Mouse (Mus musculus): ENCODE measurements around the gene Gpr87. TPM values are rescaled to one million over a fixed set of nuclear protein-coding genes. Genes with fewer than 3 reads are reported as not detected.

Gene Gpr87
- polyA plus RNA-seq, 1 experiment from 2014 or later, result 39.1 TPM

- no peaks in the 10 kb centered on the region for H3K36me3 ChIP-seq
- H3K4me2 ChIP-seq, result no peak overlapping the region
- H3K4me1 ChIP-seq, result peaks cover 5% of the 10 kb centered on the region
- no peaks in the 10 kb centered on the region for H3K27me3 ChIP-seq
- no peak for ATAC-seq (ENCODE audit: insufficient number of reproducible peaks, low FRiP score, low TSS enrichment, low read depth)
- WGBS, result 76% methylated on average over 8 of the region's 8 CpGs
- no peak overlapping the region for H3K9ac ChIP-seq
- no peak overlapping the region for H3K27ac ChIP-seq
- no peak overlapping the region for H3K4me3 ChIP-seq
- H3K9me3 ChIP-seq, result no peaks in the 10 kb centered on the region
Observed at GRCm38 (mm10) chr3:59210089-59210488, 15.2 kb upstream of the Gpr87 start.

GRCm38 (mm10) chr3:59208650-59209548, 14.0 kb upstream of the Gpr87 start:
- no peaks in the 10 kb centered on the region for H3K36me3 ChIP-seq
- H3K27me3 ChIP-seq, result no peaks in the 10 kb centered on the region
- H3K4me2 ChIP-seq, result no peak overlapping the region
- H3K27ac ChIP-seq, result 0 out of 2 replicates have a peak overlapping the region, but pooled peaks have one; percentile 18
- H3K4me1 ChIP-seq, result peaks cover 5% of the 10 kb centered on the region
- ATAC-seq (ENCODE audit: insufficient number of reproducible peaks, low FRiP score, low TSS enrichment, low read depth), result no peak
- no peak overlapping the region for H3K4me3 ChIP-seq
- 59% methylated on average over 4 of the region's 4 CpGs for WGBS
- no peaks in the 10 kb centered on the region for H3K9me3 ChIP-seq
- no peak overlapping the region for H3K9ac ChIP-seq

GRCm38 (mm10) chr3:59205941-59206340, 11.0 kb upstream of the Gpr87 start:
- 72% methylated on average over 4 of the region's 4 CpGs for WGBS
- Histone ChIP-seq H3K9me3 (no peaks in the 10 kb centered on the region), H3K4me3 (no peak overlapping the region), H3K9ac (no peak overlapping the region), H3K4me2 (no peak overlapping the region), H3K36me3 (no peaks in the 10 kb centered on the region), H3K27ac (no peak overlapping the region), H3K27me3 (no peaks in the 10 kb centered on the region), H3K4me1 (peaks cover 5% of the 10 kb centered on the region)
- no peak for ATAC-seq (ENCODE audit: insufficient number of reproducible peaks, low FRiP score, low TSS enrichment, low read depth)

- no peak overlapping the region for H3K4me2 ChIP-seq
- 35% methylated on average over 11 of the region's 11 CpGs for WGBS
- H3K9me3 ChIP-seq, result no peaks in the 10 kb centered on the region
- H3K4me3 ChIP-seq, result no peak overlapping the region
- peaks cover 5% of the 10 kb centered on the region for H3K4me1 ChIP-seq
- no peak for ATAC-seq (ENCODE audit: insufficient number of reproducible peaks, low FRiP score, low TSS enrichment, low read depth)
- no peak overlapping the region for H3K27ac ChIP-seq
- no peaks in the 10 kb centered on the region for H3K36me3 ChIP-seq
- H3K9ac ChIP-seq, result no peak overlapping the region
- H3K27me3 ChIP-seq, result no peaks in the 10 kb centered on the region
Observed at GRCm38 (mm10) chr3:59204719-59205503, 10.0 kb upstream of the Gpr87 start.

- Histone ChIP-seq H3K36me3 (no peaks in the 10 kb centered on the region), H3K9me3 (no peaks in the 10 kb centered on the region), H3K4me1 (peaks cover 5% of the 10 kb centered on the region), H3K4me3 (no peak overlapping the region), H3K27me3 (no peaks in the 10 kb centered on the region), H3K4me2 (no peak overlapping the region), H3K9ac (no peak overlapping the region), H3K27ac (no peak overlapping the region)
- no peak for ATAC-seq (ENCODE audit: insufficient number of reproducible peaks, low FRiP score, low TSS enrichment, low read depth)
- WGBS, result 67% methylated on average over 8 of the region's 8 CpGs
Observed at GRCm38 (mm10) chr3:59203802-59204520, 9.1 kb upstream of the Gpr87 start.

- no peak for ATAC-seq (ENCODE audit: insufficient number of reproducible peaks, low FRiP score, low TSS enrichment, low read depth)
- H3K36me3 ChIP-seq, result no peaks in the 10 kb centered on the region
- 64% methylated on average over 4 of the region's 4 CpGs for WGBS
Observed at GRCm38 (mm10) chr3:59197329-59197948, 2.5 kb upstream of the Gpr87 start.

GRCm38 (mm10) chr3:59194099-59194498, 805 bp downstream of the Gpr87 start:
- WGBS, result 77% methylated on average over 7 of the region's 7 CpGs
- Histone ChIP-seq H3K36me3 (no peaks in the 10 kb centered on the region), H3K9ac (no peak overlapping the region), H3K4me1 (no peaks in the 10 kb centered on the region), H3K4me3 (peak overlapping the region; percentile 14), H3K4me2 (no peak overlapping the region), H3K27me3 (no peaks in the 10 kb centered on the region), H3K9me3 (no peaks in the 10 kb centered on the region), H3K27ac (peak overlapping the region; percentile 51; the same call in 1 of the 2 replicates)
- no peak for ATAC-seq (ENCODE audit: insufficient number of reproducible peaks, low FRiP score, low TSS enrichment, low read depth)

More at GRCm38 (mm10) chr3:59197329-59197948, 2.5 kb upstream of the Gpr87 start:
- Histone ChIP-seq H3K4me1 (no peaks in the 10 kb centered on the region), H3K9ac (no peak overlapping the region), H3K4me3 (no peak overlapping the region), H3K4me2 (no peak overlapping the region), H3K27ac (peak overlapping the region; percentile 65), H3K9me3 (no peaks in the 10 kb centered on the region), H3K27me3 (no peaks in the 10 kb centered on the region)

GRCm38 (mm10) chr3:59191674-59192073, 3.2 kb downstream of the Gpr87 start:
- Histone ChIP-seq H3K27ac (no peak overlapping the region), H3K27me3 (no peaks in the 10 kb centered on the region), H3K4me2 (no peak overlapping the region), H3K9ac (no peak overlapping the region), H3K4me1 (no peaks in the 10 kb centered on the region), H3K9me3 (no peaks in the 10 kb centered on the region), H3K4me3 (no peak overlapping the region), H3K36me3 (no peaks in the 10 kb centered on the region)
- 91% methylated on average over 6 of the region's 6 CpGs for WGBS
- ATAC-seq (ENCODE audit: insufficient number of reproducible peaks, low FRiP score, low TSS enrichment, low read depth), result no peak

GRCm38 (mm10) chr3:59187336-59187735, 7.6 kb downstream of the Gpr87 start:
- no peak for ATAC-seq (ENCODE audit: insufficient number of reproducible peaks, low FRiP score, low TSS enrichment, low read depth)
- H3K4me3 ChIP-seq, result no peak overlapping the region
- H3K9me3 ChIP-seq, result no peaks in the 10 kb centered on the region
- 73% methylated on average over 4 of the region's 4 CpGs for WGBS
- H3K4me1 ChIP-seq, result no peaks in the 10 kb centered on the region
- H3K9ac ChIP-seq, result no peak overlapping the region
- no peaks in the 10 kb centered on the region for H3K27me3 ChIP-seq
- H3K36me3 ChIP-seq, result no peaks in the 10 kb centered on the region
- no peak overlapping the region for H3K27ac ChIP-seq
- no peak overlapping the region for H3K4me2 ChIP-seq

- 85% methylated on average over 4 of the region's 4 CpGs for WGBS
- no peak overlapping the region for H3K4me2 ChIP-seq
- ATAC-seq (ENCODE audit: insufficient number of reproducible peaks, low FRiP score, low TSS enrichment, low read depth), result no peak
- H3K36me3 ChIP-seq, result no peaks in the 10 kb centered on the region
- no peaks in the 10 kb centered on the region for H3K27me3 ChIP-seq
- no peaks in the 10 kb centered on the region for H3K4me1 ChIP-seq
- no peak overlapping the region for H3K9ac ChIP-seq
- no peak overlapping the region for H3K4me3 ChIP-seq
- H3K27ac ChIP-seq, result no peak overlapping the region
- H3K9me3 ChIP-seq, result no peaks in the 10 kb centered on the region
Observed at GRCm38 (mm10) chr3:59185662-59186061, 9.2 kb downstream of the Gpr87 start.

- H3K9ac ChIP-seq, result no peak overlapping the region
- H3K4me2 ChIP-seq, result no peak overlapping the region
- no peak for ATAC-seq (ENCODE audit: insufficient number of reproducible peaks, low FRiP score, low TSS enrichment, low read depth)
- no peaks in the 10 kb centered on the region for H3K27me3 ChIP-seq
- H3K4me1 ChIP-seq, result no peaks in the 10 kb centered on the region
- no peaks in the 10 kb centered on the region for H3K36me3 ChIP-seq
- no peaks in the 10 kb centered on the region for H3K9me3 ChIP-seq
- H3K27ac ChIP-seq, result no peak overlapping the region
- H3K4me3 ChIP-seq, result no peak overlapping the region
Observed at GRCm38 (mm10) chr3:59182129-59182528, 12.8 kb downstream of the Gpr87 start.

All from limb, embryonic 15.5 days (tissue).